Mouse (Mus musculus) limb, embryonic 10.5 days (tissue): ENCODE measurements around the gene Psma3. TPM values are rescaled to one million over a fixed set of nuclear protein-coding genes. Genes with fewer than 3 reads are reported as not detected.

Experiments
- DNase-seq: peaks from one replicate; pipeline ENCODE4 v3.0.0-alpha.2; 2017; ENCODE audit warnings: low spot score
- H3K27ac ChIP-seq: fragments of 300-500 bp; sonication (generic); 2 replicates; pipeline ENCODE4 v1.5.1; 2016; ENCODE audit warnings: mild to moderate bottlenecking
- H3K27me3 ChIP-seq: fragments of 300-500 bp; sonication (generic); 2 replicates; pipeline ENCODE4 v1.6.1; 2016; ENCODE audit warnings: low read depth, mild to moderate bottlenecking; ENCODE audit not compliant: poor library complexity, severe bottlenecking
- H3K36me3 ChIP-seq: fragments of 300-500 bp; sonication (generic); 2 replicates; pipeline ENCODE4 v1.6.1; 2016; ENCODE audit warnings: mild to moderate bottlenecking, moderate library complexity
- H3K4me1 ChIP-seq: fragments of 300-500 bp; sonication (generic); 2 replicates; pipeline ENCODE4 v1.6.1; 2016
- H3K4me3 ChIP-seq: fragments of 300-500 bp; sonication (generic); 2 replicates; pipeline ENCODE4 v1.5.1; 2016; ENCODE audit warnings: mild to moderate bottlenecking, moderate library complexity
- H3K9me3 ChIP-seq: fragments of 300-500 bp; sonication (generic); replicated peaks from 2 replicates; pipeline ENCODE4 v1.6.1; 2016; ENCODE audit warnings: mild to moderate bottlenecking
- WGBS: fragments of 180-500 bp; shearing (Covaris S2); methylation state at CpG from one replicate; pipeline ENCODE4 v1.1.7; 2016; 5-methylcytosine and 5-hydroxymethylcytosine counted together
- polyA plus RNA-seq: library from polyadenylated mRNA; unstranded; fragments of >200 nt; fragmentation: Nextera tagmentation; extraction: Ambion mirVana; gene quantifications from 2 replicates; pipeline ENCODE4 v1.2.1, GENCODE M21; 2016

Gene Psma3
- polyA plus RNA-seq, 1 experiment from 2014 or later, result 656 TPM

DNA sequence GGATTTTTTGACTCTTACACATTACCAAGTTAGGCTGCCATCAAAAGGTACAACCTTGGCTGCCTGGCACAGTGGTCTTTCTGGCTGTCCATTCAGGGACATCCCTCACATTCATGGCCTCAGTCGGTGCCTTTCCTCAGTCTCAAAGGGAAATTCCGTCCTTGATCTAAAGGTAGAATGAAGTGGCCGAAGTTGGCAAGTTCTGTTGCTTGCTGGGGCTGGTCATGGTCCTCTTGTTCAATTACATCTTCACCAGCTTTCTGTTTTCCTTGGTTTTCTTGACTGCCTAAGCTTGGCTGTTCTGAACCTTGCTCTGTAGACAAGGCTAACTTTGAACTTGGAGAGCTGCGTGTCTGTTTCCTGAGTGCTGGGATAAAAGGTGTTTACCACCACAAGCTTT is 61.4 kb downstream of the Psma3 start:
- Histone ChIP-seq H3K27me3 (no peaks in the 10 kb centered on the region), H3K36me3 (peaks cover 66% of the 10 kb centered on the region), H3K4me3 (no peak overlapping the region), H3K4me1 (no peaks in the 10 kb centered on the region), H3K9me3 (no peaks in the 10 kb centered on the region), H3K27ac (no peak overlapping the region)
- WGBS, result 93% methylated on average over 4 of the region's 4 CpGs
- no peak for DNase-seq

GRCm38 (mm10) chr12:71036729-71037404 is 62.4 kb downstream of the Psma3 start:
- Histone ChIP-seq H3K9me3 (no peaks in the 10 kb centered on the region), H3K27me3 (no peaks in the 10 kb centered on the region), H3K36me3 (peaks cover 72% of the 10 kb centered on the region), H3K4me1 (no peaks in the 10 kb centered on the region), H3K4me3 (no peak overlapping the region), H3K27ac (no peak overlapping the region)
- no peak for DNase-seq
- 91% methylated on average over 12 of the region's 12 CpGs for WGBS

GRCm38 (mm10) chr12:71040462-71040861 is 66.0 kb downstream of the Psma3 start:
- Histone ChIP-seq H3K36me3 (peaks cover 84% of the 10 kb centered on the region), H3K27ac (no peak overlapping the region), H3K4me1 (no peaks in the 10 kb centered on the region), H3K27me3 (no peaks in the 10 kb centered on the region), H3K9me3 (no peaks in the 10 kb centered on the region), H3K4me3 (no peak overlapping the region)
- DNase-seq, result no peak
- WGBS, result 92% methylated on average over 7 of the region's 7 CpGs

GRCm38 (mm10) chr12:71042451-71042850 is 68.0 kb downstream of the Psma3 start:
- WGBS, result 100% methylated on average over 1 of the region's 1 CpGs
- peaks cover 87% of the 10 kb centered on the region for H3K36me3 ChIP-seq

DNA sequence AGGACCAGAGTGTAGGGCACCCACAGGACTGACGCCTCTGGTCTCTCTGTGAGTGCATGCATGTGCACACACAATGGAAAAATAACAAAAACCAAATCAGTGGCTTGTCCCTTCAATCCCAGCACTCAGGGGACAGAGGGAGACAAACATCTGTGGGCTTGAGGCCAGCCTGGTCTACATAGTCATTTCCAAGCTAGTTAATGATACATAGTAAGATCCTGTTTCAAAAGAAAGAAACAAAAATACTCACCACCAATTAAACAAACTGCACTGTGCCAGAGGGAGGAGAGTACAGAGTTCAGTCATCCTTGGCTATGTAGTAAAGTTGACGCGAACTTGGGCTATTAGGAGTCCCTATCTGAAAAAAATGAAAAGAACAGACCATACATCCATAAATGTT is 69.2 kb downstream of the Psma3 start:
- no peak overlapping the region for H3K27ac ChIP-seq
- peaks cover 4% of the 10 kb centered on the region; the same call in 1 of the 2 replicates for H3K4me1 ChIP-seq
- peaks cover 75% of the 10 kb centered on the region for H3K36me3 ChIP-seq
- WGBS, result 95% methylated on average over 3 of the region's 3 CpGs
- no peak overlapping the region for H3K4me3 ChIP-seq
- no peaks in the 10 kb centered on the region for H3K27me3 ChIP-seq
- DNase-seq, result no peak
- no peaks in the 10 kb centered on the region for H3K9me3 ChIP-seq

More at GRCm38 (mm10) chr12:71042451-71042850, 68.0 kb downstream of the Psma3 start:
- H3K4me3 ChIP-seq, result no peak overlapping the region
- H3K4me1 ChIP-seq, result no peaks in the 10 kb centered on the region
- no peaks in the 10 kb centered on the region for H3K9me3 ChIP-seq
- no peak overlapping the region for H3K27ac ChIP-seq
- DNase-seq, result no peak
- H3K27me3 ChIP-seq, result no peaks in the 10 kb centered on the region

DNA sequence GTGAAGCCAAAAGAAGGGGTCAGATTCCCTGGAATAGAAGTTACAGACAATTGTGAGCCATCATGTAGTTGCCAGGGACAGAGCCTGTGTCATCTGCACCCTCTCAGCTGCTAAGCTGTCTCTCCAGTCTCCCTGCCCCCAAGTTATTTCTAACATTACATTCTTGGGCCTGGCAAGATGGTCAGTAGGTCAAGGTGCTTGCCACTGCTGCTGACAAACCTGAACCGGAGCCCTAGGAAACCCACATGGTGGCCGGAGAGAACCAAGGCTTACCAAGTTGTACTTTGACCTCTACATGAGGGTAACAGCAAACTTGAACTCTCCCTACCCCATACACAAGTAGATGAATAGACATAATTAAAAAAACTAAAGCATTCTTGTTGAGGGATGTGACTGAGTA is 70.1 kb downstream of the Psma3 start:
- H3K4me3 ChIP-seq, result no peak overlapping the region
- no peaks in the 10 kb centered on the region for H3K27me3 ChIP-seq
- no peak for DNase-seq
- 88% methylated on average over 2 of the region's 2 CpGs for WGBS
- peaks cover 66% of the 10 kb centered on the region for H3K36me3 ChIP-seq
- peaks cover 4% of the 10 kb centered on the region; the same call in 1 of the 2 replicates for H3K4me1 ChIP-seq
- no peaks in the 10 kb centered on the region for H3K9me3 ChIP-seq
- H3K27ac ChIP-seq, result no peak overlapping the region

Other genes starting within 250 kb of the Psma3 start
- gene Frmd6, start 149.1 kb upstream of the Psma3 start, polyA plus RNA-seq, result 47.9 and 55.6 TPM in 2 replicates
- 221 and 232 TPM in 2 replicates for gene Actr10, start 36.8 kb upstream of the Psma3 start, polyA plus RNA-seq
- 24.8 and 31.2 TPM in 2 replicates for gene Arid4a, start 41.4 kb downstream of the Psma3 start, polyA plus RNA-seq
- not detected in 2 replicates for gene Tomm20l, start 136.8 kb downstream of the Psma3 start, polyA plus RNA-seq
- 71.0 and 82.9 TPM in 2 replicates for gene Timm9, start 162.1 kb downstream of the Psma3 start, polyA plus RNA-seq
- 17.6 and 19.7 TPM in 2 replicates for gene 2700049A03Rik, start 162.2 kb downstream of the Psma3 start, polyA plus RNA-seq